Mouse (Mus musculus) MEL (cell line): Measurements from ENCODE around the gene Gipc2. TPM values are rescaled to one million over a fixed set of nuclear protein-coding genes. Genes with fewer than 3 reads are reported as not detected.

Experiments
- DNase-seq: peaks from one replicate; pipeline ENCODE4 v3.0.0; 2011; ENCODE audit warnings: low read depth, low spot score
- H3K27ac ChIP-seq: 2 replicates; pipeline ENCODE4 v1.5.1; 2012; ENCODE audit warnings: low read depth, mild to moderate bottlenecking, control low read depth, low read length, moderate library complexity; ENCODE audit not compliant: control insufficient read depth
- H3K27me3 ChIP-seq, 2 experiments: fragments of 150-350 bp in 1 of 2; sonication (generic) in 1 of 2; 2 replicates each; pipeline ENCODE4 v1.6.1; 2012; ENCODE audit warnings: low read length in 2 of 2, mild to moderate bottlenecking in 2 of 2, improper control_type of control experiment in 1 of 2, moderate library complexity in 1 of 2; ENCODE audit not compliant: insufficient read depth in 2 of 2, control insufficient read depth in 1 of 2
- H3K36me3 ChIP-seq, 2 experiments: 2 replicates each; pipeline ENCODE4 v1.6.1; 2012 to 2014; ENCODE audit warnings: low read length in 2 of 2, improper control_type of control experiment in 1 of 2, inconsistent platforms in 1 of 2, mild to moderate bottlenecking in 1 of 2; ENCODE audit not compliant: insufficient read depth in 2 of 2, control insufficient read depth in 1 of 2
- H3K4me1 ChIP-seq, 2 experiments: fragments of 150-350 bp in 1 of 2; sonication (generic) in 1 of 2; 2 replicates each; pipeline ENCODE4 v1.6.1; 2012; ENCODE audit warnings: low read length in 2 of 2, improper control_type of control experiment in 1 of 2, mild to moderate bottlenecking in 1 of 2; ENCODE audit not compliant: insufficient read depth in 2 of 2, control insufficient read depth in 1 of 2
- H3K4me3 ChIP-seq, 2 experiments: fragments of 150-350 bp in 1 of 2; sonication (generic) in 1 of 2; 2 replicates each; pipeline ENCODE4 v1.5.1; 2012; ENCODE audit warnings: low read depth in 2 of 2, low read length in 2 of 2, mild to moderate bottlenecking in 2 of 2, moderate library complexity in 2 of 2, control low read depth in 1 of 2, improper control_type of control experiment in 1 of 2; ENCODE audit not compliant: control insufficient read depth in 1 of 2, insufficient read depth in 1 of 2
- H3K79me2 ChIP-seq: 2 replicates; pipeline ENCODE4 v1.6.1; 2012; ENCODE audit warnings: mild to moderate bottlenecking, low read length, moderate library complexity; ENCODE audit not compliant: control insufficient read depth, poor library complexity, insufficient read depth
- H3K9ac ChIP-seq: 2 replicates; pipeline ENCODE4 v1.6.1; 2012; ENCODE audit warnings: low read depth, mild to moderate bottlenecking, control low read depth, low read length, moderate library complexity; ENCODE audit not compliant: control insufficient read depth, poor library complexity, severe bottlenecking
- H3K9me3 ChIP-seq: fragments of 150-350 bp; sonication (generic); replicated peaks from 2 replicates; pipeline ENCODE4 v1.6.1; 2012; ENCODE audit warnings: mild to moderate bottlenecking, low read length, improper control_type of control experiment, moderate library complexity; ENCODE audit not compliant: insufficient read depth
- CHD1 ChIP-seq: IDR thresholded peaks from 2 replicates; pipeline ENCODE4 v1.6.1; 2012; ENCODE audit warnings: low read depth, mild to moderate bottlenecking, inconsistent platforms, low read length, improper control_type of control experiment
- CHD2 ChIP-seq: IDR thresholded peaks from 2 replicates; pipeline ENCODE4 v1.6.1; 2011; ENCODE audit warnings: low read length, improper control_type of control experiment
- E2F4 ChIP-seq: IDR thresholded peaks from 2 replicates; pipeline ENCODE4 v1.6.1; 2011; ENCODE audit warnings: low read depth, low read length, improper control_type of control experiment, borderline replicate concordance
- ELF1 ChIP-seq: IDR thresholded peaks from 2 replicates; pipeline ENCODE4 v1.6.1; 2014; ENCODE audit warnings: low read depth, mild to moderate bottlenecking, inconsistent platforms, low read length, improper control_type of control experiment, moderate library complexity
- ETS1 ChIP-seq: IDR thresholded peaks from 2 replicates; pipeline ENCODE4 v1.6.1; 2012; ENCODE audit warnings: low read depth, mild to moderate bottlenecking, inconsistent platforms, low read length, improper control_type of control experiment, moderate library complexity
- JUND ChIP-seq: IDR thresholded peaks from 2 replicates; pipeline ENCODE4 v1.6.1; 2011; ENCODE audit warnings: low read depth, mild to moderate bottlenecking, improper control_type of control experiment, low read length
- MAFK ChIP-seq: IDR thresholded peaks from 2 replicates; pipeline ENCODE4 v1.6.1; 2011; ENCODE audit warnings: low read depth, mild to moderate bottlenecking, low read length, improper control_type of control experiment, borderline replicate concordance
- MEF2A ChIP-seq: IDR thresholded peaks from 2 replicates; pipeline ENCODE4 v1.6.1; 2014; ENCODE audit warnings: low read depth, mild to moderate bottlenecking, inconsistent platforms, low read length, improper control_type of control experiment; ENCODE audit not compliant: poor library complexity, insufficient replicate concordance, severe bottlenecking; ENCODE audit errors: extremely low read depth
- MXI1 ChIP-seq: IDR thresholded peaks from 2 replicates; pipeline ENCODE4 v1.6.1; 2011; ENCODE audit warnings: mild to moderate bottlenecking, low read depth, low read length, improper control_type of control experiment
- MYB ChIP-seq: IDR thresholded peaks from 2 replicates; pipeline ENCODE4 v1.6.1; 2011; ENCODE audit warnings: mild to moderate bottlenecking, low read depth, low read length, improper control_type of control experiment
- MYC ChIP-seq: IDR thresholded peaks from 2 replicates; pipeline ENCODE4 v1.6.1; 2011; ENCODE audit warnings: low read depth, mild to moderate bottlenecking, low read length, improper control_type of control experiment, moderate library complexity
- NRF1 ChIP-seq: IDR thresholded peaks from 2 replicates; pipeline ENCODE4 v1.6.1; 2014; ENCODE audit warnings: low read depth, mild to moderate bottlenecking, inconsistent platforms, low read length, improper control_type of control experiment, moderate library complexity; ENCODE audit not compliant: poor library complexity, insufficient read depth, severe bottlenecking
- POLR2AphosphoS5 ChIP-seq: IDR thresholded peaks from 2 replicates; pipeline ENCODE4 v1.6.1; 2012; ENCODE audit warnings: low read depth, borderline replicate concordance, mild to moderate bottlenecking, inconsistent platforms, low read length, moderate library complexity, mixed read lengths
- RCOR1 ChIP-seq: IDR thresholded peaks from 2 replicates; pipeline ENCODE4 v1.6.1; 2012; ENCODE audit warnings: low read depth, mild to moderate bottlenecking, inconsistent platforms, low read length, improper control_type of control experiment
- SMC3 ChIP-seq: IDR thresholded peaks from 2 replicates; pipeline ENCODE4 v1.6.1; 2011; ENCODE audit warnings: low read depth, low read length, improper control_type of control experiment
- TBP ChIP-seq: IDR thresholded peaks from 2 replicates; pipeline ENCODE4 v1.8.0; 2011; ENCODE audit warnings: low read depth, low read length, improper control_type of control experiment
- UBTF ChIP-seq: IDR thresholded peaks from 2 replicates; pipeline ENCODE4 v1.6.1; 2012; ENCODE audit warnings: low read depth, mild to moderate bottlenecking, inconsistent platforms, low read length, improper control_type of control experiment, moderate library complexity, borderline replicate concordance; ENCODE audit not compliant: insufficient read depth
- USF2 ChIP-seq, 2 experiments: IDR thresholded peaks; 2 replicates each; pipeline ENCODE4 v1.6.1; 2011 to 2012; ENCODE audit warnings: improper control_type of control experiment in 2 of 2, low read length in 2 of 2, borderline replicate concordance in 1 of 2, inconsistent platforms in 1 of 2, low read depth in 1 of 2, mild to moderate bottlenecking in 1 of 2; ENCODE audit not compliant: insufficient read depth in 1 of 2
- ZNF384 ChIP-seq: IDR thresholded peaks from 2 replicates; pipeline ENCODE4 v1.6.1; 2012; ENCODE audit warnings: low read depth, mild to moderate bottlenecking, inconsistent platforms, low read length, improper control_type of control experiment
- polyA plus RNA-seq, 2 experiments: library from polyadenylated mRNA; stranded (reverse) in 1 of 2; unstranded in 1 of 2; fragments of >175 nt in 1 of 2; fragments of >200 nt in 1 of 2; gene quantifications; 2 replicates each; pipeline versions ENCODE4 v1.2.1 to v1.2.4; 2012; ENCODE audit warnings: low replicate concordance in 2 of 2, low read depth in 1 of 2; ENCODE audit not compliant: insufficient read length in 2 of 2, insufficient read depth in 1 of 2, missing spikeins in 1 of 2
- total RNA-seq: library from RNA; depleted of rRNA; stranded (reverse); fragments of 300-350 nt; gene quantifications from 2 replicates; pipeline ENCODE4 v1.2.3, GENCODE M21; 2012

Gene Gipc2
- total and polyA plus RNA-seq, 3 experiments, result 0.27 to 0.78 TPM; not detected in 1

DNA sequence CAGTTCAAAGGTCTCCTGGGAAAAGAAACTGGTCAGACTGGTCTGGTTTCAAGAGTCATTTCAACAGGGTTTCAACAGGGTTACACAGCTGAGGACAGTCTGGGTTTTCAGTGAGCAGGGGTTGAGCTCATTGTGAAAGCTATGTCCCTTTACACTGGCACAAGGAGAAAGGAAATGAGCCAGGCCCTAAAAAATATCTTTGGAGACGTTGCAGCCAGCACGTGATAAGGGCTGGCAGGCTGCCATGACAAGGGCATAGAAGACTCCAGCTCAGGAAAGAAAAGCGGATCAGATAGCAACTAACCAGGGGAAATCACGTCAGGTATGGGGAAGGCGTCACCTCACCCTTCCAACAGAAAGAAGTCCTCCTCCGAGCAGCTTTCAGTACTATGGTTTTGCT is 43.9 kb downstream of the Gipc2 start (continued):
- TF ChIP-seq MEF2A, result no peak
- TF ChIP-seq MXI1, result peak; percentile 71

DNA sequence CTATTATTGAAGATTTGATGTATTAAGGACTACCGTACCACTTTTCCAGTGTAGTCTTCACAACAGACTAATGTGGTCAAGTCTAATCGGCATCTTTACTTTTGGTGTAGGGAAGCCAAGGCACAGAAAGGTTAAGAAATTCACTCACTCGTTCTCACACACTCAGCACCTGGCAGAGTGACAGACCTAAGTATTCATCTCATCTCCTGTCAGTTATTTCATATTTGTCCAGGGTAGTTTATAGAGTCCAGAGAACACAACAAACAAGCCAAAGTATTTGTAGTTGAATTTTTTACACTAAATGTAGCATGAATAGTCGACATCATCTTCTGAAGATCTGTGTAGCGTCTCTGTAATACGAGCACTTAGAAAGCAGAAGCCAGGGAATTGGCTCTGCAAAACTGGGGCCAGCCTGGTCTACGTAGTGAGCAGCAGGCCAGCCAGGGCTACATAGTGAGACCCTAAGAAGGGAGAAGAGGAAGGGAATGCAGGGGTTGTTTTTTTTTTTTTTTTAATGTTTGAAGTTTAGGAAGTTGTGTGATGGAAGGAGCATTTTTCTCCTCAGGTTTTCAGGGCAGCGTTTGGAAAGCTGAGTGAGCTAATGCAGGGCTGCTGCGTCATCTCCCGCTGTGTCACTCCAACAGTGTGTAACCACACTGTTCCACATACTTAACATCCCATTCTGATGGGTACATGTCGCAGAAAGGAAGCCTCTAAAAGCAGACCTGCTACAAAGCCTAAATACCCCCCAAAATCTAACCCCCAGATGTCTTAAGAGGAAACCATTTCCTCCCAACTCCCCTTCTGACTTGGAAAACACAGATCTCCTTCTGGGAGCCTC is 44.6 kb downstream of the Gipc2 start:
- 0 out of 2 replicates have a peak, but pooled peaks have one; percentile 4 for TF ChIP-seq MAFK
- TF ChIP-seq JUND, result no peak
- TF ChIP-seq TBP, result peak; percentile 54
- TF ChIP-seq ZNF384, result peak; percentile 59
- peak; percentile 15; the same call in 1 of the 2 replicates for TF ChIP-seq ETS1
- no peak for TF ChIP-seq NRF1
- TF ChIP-seq SMC3, result no peak
- TF ChIP-seq RCOR1, result 0 out of 2 replicates have a peak, but pooled peaks have one; percentile 25
- no peak for TF ChIP-seq ELF1
- 0 out of 2 replicates have a peak, but pooled peaks have one; percentile 33 for TF ChIP-seq UBTF
- TF ChIP-seq MYC, result no peak
- Histone ChIP-seq H3K9me3 (no peaks in the 10 kb centered on the region), H3K9ac (peak overlapping the region; percentile 66), H3K27me3 (no peaks in the 10 kb centered on the region), H3K27ac (peak overlapping the region; percentile 97), H3K79me2 (no peaks in the 10 kb centered on the region), H3K36me3 (peaks cover 0 to 22% of the 10 kb centered on the region in 2 experiments; a peak in 2 of 4 replicates), H3K4me3 (peak overlapping the region; percentile 45 to 48), H3K4me1 (peaks cover 10 to 28% of the 10 kb centered on the region in 2 experiments)
- DNase-seq, result peak; percentile 75

DNA sequence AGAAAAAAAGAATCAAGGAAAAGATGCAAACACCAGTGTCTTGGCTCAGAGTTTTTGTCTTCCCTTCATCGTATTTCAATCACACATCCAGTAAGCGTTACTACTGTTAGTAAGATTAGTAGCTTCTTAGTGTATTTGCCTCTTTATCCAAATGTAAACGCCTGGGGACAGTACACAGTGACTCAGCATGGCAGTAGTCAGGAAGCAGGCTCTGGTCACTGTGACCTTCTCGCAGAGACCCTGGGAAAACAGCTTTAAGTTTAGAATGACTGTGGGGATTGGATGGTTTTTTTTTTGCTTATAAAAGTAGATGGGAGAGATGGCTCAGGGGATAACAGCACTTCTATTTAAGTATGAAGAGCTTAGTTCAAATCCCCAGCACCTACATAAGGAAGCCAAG is 46.0 kb downstream of the Gipc2 start:
- H3K9me3 ChIP-seq, result no peaks in the 10 kb centered on the region
- peaks cover 13 to 34% of the 10 kb centered on the region in 2 experiments for H3K4me1 ChIP-seq

More for the DNA sequence above, 46.0 kb downstream of the Gipc2 start:
- no peak for DNase-seq
- Histone ChIP-seq H3K9ac (no peak overlapping the region), H3K79me2 (no peaks in the 10 kb centered on the region), H3K36me3 (peaks cover 0 to 30% of the 10 kb centered on the region in 2 experiments; a peak in 2 of 4 replicates), H3K27me3 (no peaks in the 10 kb centered on the region), H3K4me3 (no peak overlapping the region), H3K27ac (no peak overlapping the region)
- TF ChIP-seq CHD1, result no peak
- no peak for TF ChIP-seq E2F4
- no peak for TF ChIP-seq USF2 (IDR thresholded peaks at IDR 0.05; ENCODE audit: borderline replicate concordance in 1 of 2, insufficient read depth in 1 of 2, low read depth in 1 of 2, low read length in 2 of 2)
- TF ChIP-seq MYB, result no peak
- no peak for TF ChIP-seq CHD2
- no peak for TF ChIP-seq JUND
- no peak for TF ChIP-seq POLR2AphosphoS5
